Mouse (Mus musculus) bone marrow, adult 2 months (tissue): Measurements from ENCODE around the gene Qsox1. TPM values are rescaled to one million over a fixed set of nuclear protein-coding genes. Genes with fewer than 3 reads are reported as not detected.

Experiments
- H3K27ac ChIP-seq: fragments of 200-500 bp; 2 replicates; pipeline ENCODE4 v1.5.1; 2012; ENCODE audit warnings: low read depth, mild to moderate bottlenecking, control low read depth, inconsistent platforms, low read length; ENCODE audit not compliant: control insufficient read depth, poor library complexity, insufficient read depth
- H3K4me1 ChIP-seq: fragments of 200-500 bp; 2 replicates; pipeline ENCODE4 v1.6.1; 2011; ENCODE audit warnings: low read length; ENCODE audit not compliant: control insufficient read depth, insufficient read depth
- H3K4me3 ChIP-seq: fragments of 200-500 bp; replicated peaks from 2 replicates; pipeline ENCODE3; 2011; ENCODE audit warnings: mild to moderate bottlenecking, low read depth, low read length, control low read depth; ENCODE audit not compliant: control insufficient read depth
- CTCF ChIP-seq: fragments of 200-500 bp; IDR thresholded peaks from 2 replicates; pipeline ENCODE4 v1.5.1; 2011; ENCODE audit warnings: low read length, control low read depth; ENCODE audit not compliant: control insufficient read depth, insufficient read depth
- POLR2A ChIP-seq: fragments of 200-500 bp; IDR thresholded peaks from 2 replicates; pipeline ENCODE4 v1.6.1; 2011; ENCODE audit warnings: low read depth, mild to moderate bottlenecking, control low read depth, low read length, borderline replicate concordance; ENCODE audit not compliant: control insufficient read depth
- WGBS: fragments of 180-500 bp; shearing (Covaris S2); methylation state at CpG from one replicate; pipeline ENCODE4 v1.1.7; 2018; 5-methylcytosine and 5-hydroxymethylcytosine counted together
- polyA plus RNA-seq: library from polyadenylated mRNA; stranded (reverse); fragments of >200 nt; gene quantifications from 2 replicates; pipeline ENCODE4 v1.2.4, GENCODE M21; 2011; ENCODE audit warnings: low replicate concordance; ENCODE audit not compliant: missing spikeins, insufficient read depth, insufficient read length

The Qsox1 gene
- polyA plus RNA-seq, 1 experiment = 28.2 TPM

- Histone ChIP-seq H3K4me1 (no peaks in the 10 kb centered on the region; the same call in 1 of the 2 replicates), H3K4me3 (no peak overlapping the region), H3K27ac (no peak overlapping the region)
- 3% methylated on average over 2 of the region's 2 CpGs for WGBS
- no peak for TF ChIP-seq CTCF
- no peak for TF ChIP-seq POLR2A
Observed at GRCm38 (mm10) chr1:155731156-155731555, 81.5 kb downstream of the Qsox1 start.

GRCm38 (mm10) chr1:155729113-155729795, 83.4 kb downstream of the Qsox1 start:
- 10% methylated on average over 23 of the region's 23 CpGs for WGBS
- H3K27ac ChIP-seq = no peak overlapping the region
- no peaks in the 10 kb centered on the region; the same call in 1 of the 2 replicates for H3K4me1 ChIP-seq
- TF ChIP-seq CTCF (no peak), POLR2A (no peak)
- H3K4me3 ChIP-seq = no peak overlapping the region

- 33% methylated on average over 10 of the region's 10 CpGs for WGBS
- no peak overlapping the region for H3K27ac ChIP-seq
Observed at GRCm38 (mm10) chr1:155727830-155728229, 84.9 kb downstream of the Qsox1 start.

More at GRCm38 (mm10) chr1:155727830-155728229, 84.9 kb downstream of the Qsox1 start:
- no peak overlapping the region for H3K4me3 ChIP-seq
- no peaks in the 10 kb centered on the region; the same call in 1 of the 2 replicates for H3K4me1 ChIP-seq
- TF ChIP-seq POLR2A (no peak), CTCF (no peak)

Other genes with a start within 250 kb of the Qsox1 start
- not detected in 2 replicates for gene Lhx4, start 61.2 kb downstream of the Qsox1 start, polyA plus RNA-seq
- 11.7 and 21.3 TPM in 2 replicates for gene Cep350, start 160.4 kb upstream of the Qsox1 start, polyA plus RNA-seq
- 35.7 and 50.4 TPM in 2 replicates for gene Tor1aip2, start 222.5 kb upstream of the Qsox1 start, polyA plus RNA-seq
- gene Tor1aip1, start 223.6 kb upstream of the Qsox1 start, polyA plus RNA-seq = 42.5 and 60.3 TPM in 2 replicates